Mouse (Mus musculus): ENCODE results near the gene Spata7. TPM values are rescaled to one million over a fixed set of nuclear protein-coding genes. Genes with fewer than 3 reads are reported as not detected.
A peak's percentile ranks its signal among the peaks of the same experiment; 100 is the strongest.

Gene Spata7
- polyA plus RNA-seq (2012; rRNA removed): 7.7 and 8.4 TPM in 2 replicates
- polyA plus RNA-seq (2014; fragmentation: Nextera tagmentation; extraction: Ambion mirVana): 12.5 and 15.3 TPM in 2 replicates

DNA sequence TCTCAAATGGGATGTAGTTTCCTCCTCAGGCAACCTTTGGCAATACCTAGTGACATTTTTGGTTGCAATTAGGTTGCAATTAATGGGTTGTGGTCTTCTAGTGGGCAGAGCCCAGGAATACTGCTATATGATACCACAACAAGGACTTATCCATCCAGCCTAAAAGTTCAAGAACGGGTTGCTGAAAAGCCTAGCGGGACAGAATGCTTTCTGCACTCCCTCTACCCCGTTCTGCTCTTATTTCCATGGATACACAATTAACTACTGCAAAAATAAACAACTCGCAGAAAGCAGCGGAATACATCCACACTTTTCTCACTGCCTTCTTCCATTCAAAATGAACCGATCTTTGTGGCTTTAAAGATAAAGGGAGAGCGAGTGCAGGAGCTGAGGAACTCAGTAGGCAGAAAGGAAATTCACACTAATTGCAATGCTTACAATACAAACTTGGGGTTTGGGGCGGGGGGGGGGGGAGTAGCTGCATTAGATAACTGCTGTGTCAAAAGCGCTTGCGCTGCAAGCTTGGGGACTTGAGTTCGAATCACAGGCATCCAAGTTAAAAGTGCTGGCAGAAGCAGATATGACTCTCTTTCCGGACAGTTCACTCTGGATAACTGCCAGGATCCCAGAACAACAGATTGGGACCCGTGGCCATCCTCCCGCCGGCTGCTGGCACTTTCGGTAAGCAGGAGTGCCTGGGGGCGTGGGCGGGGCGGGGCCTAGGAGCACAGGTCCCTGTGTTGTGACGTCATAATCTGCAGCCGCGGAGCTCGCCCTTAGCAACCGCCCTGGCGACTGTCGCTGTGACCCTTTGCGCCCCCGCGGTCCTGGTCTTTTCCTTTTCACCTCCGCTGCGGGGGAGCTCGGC, at the start of gene Spata7:
Gene Spata7, plus strand, starts transcription at position 766 of the 868 bp plus-strand sequence.
- ATAC-seq (ENCODE audit: low FRiP score, low read depth) (peak; percentile 96), DNase-seq (ENCODE audit: low spot score) (peak; percentile 89)
- Histone ChIP-seq H3K36me3 (ENCODE audit: control insufficient read depth, insufficient read depth, low read length) (peaks cover 2% of the 10 kb centered on the region; the same call in 1 of the 2 replicates), H3K27me3 (ENCODE audit: control insufficient read depth, insufficient read depth, low read length) (no peaks in the 10 kb centered on the region), H3K4me2 (replicated peaks; ENCODE audit: low read depth, low read length, severe bottlenecking) (peak within 1 kb of the TSS; percentile 64), H3K9me3 (ENCODE audit: control insufficient read depth, low read length) (no peaks in the 10 kb centered on the region), H3K9ac (ENCODE audit: low read depth, low read length, severe bottlenecking) (peak within 1 kb of the TSS; percentile 63), H3K4me3 (replicated peaks; ENCODE audit: low read length) (peak within 1 kb of the TSS; percentile 65), H3K4me1 (ENCODE audit: control insufficient read depth, insufficient read depth, low read length) (peaks cover 4% of the 10 kb centered on the region; the same call in 1 of the 2 replicates), H3K27ac (replicated peaks; ENCODE audit: low read depth, low read length) (no peak within 1 kb of the TSS)
- TF ChIP-seq POLR2A (IDR thresholded peaks at IDR 0.05; ENCODE audit: borderline replicate concordance, extremely low read depth, insufficient read depth, insufficient read length): 0 out of 2 replicates have a peak, but pooled peaks have one; percentile 5
- WGBS: 4% methylated on average over 32 of the region's 32 CpGs

DNA sequence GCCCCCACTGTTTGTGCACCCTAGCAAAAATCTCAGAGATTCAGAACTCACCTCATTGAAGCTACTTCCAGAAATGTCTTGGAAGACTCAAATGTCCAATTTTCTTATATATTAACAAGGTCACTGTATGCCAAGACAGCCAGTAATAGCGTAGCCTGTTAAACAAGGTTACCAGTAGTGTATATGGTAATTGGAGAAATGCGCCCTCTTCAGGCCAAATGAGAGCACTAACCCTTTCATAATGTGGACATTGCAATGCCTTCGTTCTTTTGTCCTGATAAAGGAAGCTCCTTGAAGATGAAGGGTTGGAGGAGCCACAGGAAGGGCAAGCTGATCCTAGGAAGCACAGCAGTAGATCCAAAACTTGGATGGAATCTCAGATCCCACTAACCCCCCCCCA, 42.7 kb upstream of the Spata7 start:
- 29% methylated on average over 3 of the region's 3 CpGs for WGBS

DNA sequence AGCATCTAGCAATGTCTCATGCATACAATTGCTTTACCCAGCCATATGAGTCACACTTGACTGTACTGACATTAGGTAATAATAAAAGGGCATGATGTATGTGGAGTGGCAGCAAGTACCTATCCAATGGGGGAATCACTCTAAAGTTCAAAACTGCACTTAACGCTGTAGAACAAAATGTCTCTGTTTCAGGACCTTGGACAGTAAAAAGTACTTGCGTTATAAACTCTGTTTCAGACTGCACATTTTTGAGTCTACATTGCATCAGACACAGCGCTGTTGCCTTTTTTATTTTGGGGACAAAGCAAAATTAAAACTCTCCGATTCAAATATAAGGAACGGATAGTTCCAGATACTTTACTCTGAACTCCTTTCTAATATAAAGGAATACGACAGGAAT, 39.4 kb upstream of the Spata7 start:
- 51% methylated on average over 6 of the region's 6 CpGs for WGBS
- Histone ChIP-seq H3K4me3 (replicated peaks; ENCODE audit: low read length) (no peak overlapping the region), H3K9ac (ENCODE audit: low read depth, low read length, severe bottlenecking) (no peak overlapping the region), H3K27ac (replicated peaks; ENCODE audit: low read depth, low read length) (no peak overlapping the region), H3K4me1 (ENCODE audit: control insufficient read depth, insufficient read depth, low read length) (no peaks in the 10 kb centered on the region), H3K4me2 (replicated peaks; ENCODE audit: low read depth, low read length, severe bottlenecking) (no peak overlapping the region), H3K27me3 (ENCODE audit: control insufficient read depth, insufficient read depth, low read length) (no peaks in the 10 kb centered on the region), H3K9me3 (ENCODE audit: control insufficient read depth, low read length) (no peaks in the 10 kb centered on the region), H3K36me3 (ENCODE audit: control insufficient read depth, insufficient read depth, low read length) (no peaks in the 10 kb centered on the region)
- ATAC-seq (ENCODE audit: low FRiP score, low read depth): no peak
- peak; percentile 85 for DNase-seq (ENCODE audit: low spot score)
- TF ChIP-seq POLR2A (IDR thresholded peaks at IDR 0.05; ENCODE audit: borderline replicate concordance, extremely low read depth, insufficient read depth, insufficient read length): no peak

More for the DNA sequence above, 42.7 kb upstream of the Spata7 start:
- H3K4me3 ChIP-seq (replicated peaks; ENCODE audit: low read length): no peak overlapping the region
- H3K27ac ChIP-seq (replicated peaks; ENCODE audit: low read depth, low read length): no peak overlapping the region
- DNase-seq (ENCODE audit: low spot score) (no peak), ATAC-seq (ENCODE audit: low FRiP score, low read depth) (no peak)
- H3K27me3 ChIP-seq (ENCODE audit: control insufficient read depth, insufficient read depth, low read length): no peaks in the 10 kb centered on the region
- no peaks in the 10 kb centered on the region for H3K36me3 ChIP-seq (ENCODE audit: control insufficient read depth, insufficient read depth, low read length)
- H3K4me2 ChIP-seq (replicated peaks; ENCODE audit: low read depth, low read length, severe bottlenecking): no peak overlapping the region
- no peak for TF ChIP-seq POLR2A (IDR thresholded peaks at IDR 0.05; ENCODE audit: borderline replicate concordance, extremely low read depth, insufficient read depth, insufficient read length)
- no peaks in the 10 kb centered on the region for H3K4me1 ChIP-seq (ENCODE audit: control insufficient read depth, insufficient read depth, low read length)
- no peak overlapping the region for H3K9ac ChIP-seq (ENCODE audit: low read depth, low read length, severe bottlenecking)
- no peaks in the 10 kb centered on the region for H3K9me3 ChIP-seq (ENCODE audit: control insufficient read depth, low read length)

DNA sequence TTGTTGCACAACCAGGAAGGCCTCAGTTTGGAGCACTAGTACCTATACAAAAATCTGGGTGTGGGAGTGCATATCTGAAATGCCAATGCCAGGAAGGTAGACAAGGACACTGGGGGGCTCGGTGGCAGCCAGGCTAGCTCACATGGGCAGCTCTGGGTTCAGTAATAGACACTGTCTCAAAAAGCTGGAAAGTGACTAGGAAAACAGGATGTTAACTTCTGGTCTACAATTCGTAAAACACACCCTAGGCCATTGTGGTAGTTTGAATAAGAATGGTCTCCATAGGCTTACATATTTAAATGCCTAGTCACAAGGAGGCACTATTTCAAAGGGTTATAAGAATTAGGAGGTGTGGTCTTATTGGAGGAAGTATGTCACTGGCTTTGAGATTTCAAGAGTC, 36.9 kb upstream of the Spata7 start:
- ATAC-seq (ENCODE audit: low FRiP score, low read depth) (no peak), DNase-seq (ENCODE audit: low spot score) (no peak)
- H3K4me1 ChIP-seq (ENCODE audit: control insufficient read depth, insufficient read depth, low read length): no peaks in the 10 kb centered on the region
- no peak for TF ChIP-seq POLR2A (IDR thresholded peaks at IDR 0.05; ENCODE audit: borderline replicate concordance, extremely low read depth, insufficient read depth, insufficient read length)
- no peaks in the 10 kb centered on the region for H3K9me3 ChIP-seq (ENCODE audit: control insufficient read depth, low read length)
- no peak overlapping the region for H3K27ac ChIP-seq (replicated peaks; ENCODE audit: low read depth, low read length)
- no peak overlapping the region for H3K4me3 ChIP-seq (replicated peaks; ENCODE audit: low read length)
- H3K27me3 ChIP-seq (ENCODE audit: control insufficient read depth, insufficient read depth, low read length): no peaks in the 10 kb centered on the region
- no peak overlapping the region for H3K4me2 ChIP-seq (replicated peaks; ENCODE audit: low read depth, low read length, severe bottlenecking)
- 84% methylated on average over 2 of the region's 2 CpGs for WGBS
- H3K9ac ChIP-seq (ENCODE audit: low read depth, low read length, severe bottlenecking): no peak overlapping the region
- no peaks in the 10 kb centered on the region for H3K36me3 ChIP-seq (ENCODE audit: control insufficient read depth, insufficient read depth, low read length)

DNA sequence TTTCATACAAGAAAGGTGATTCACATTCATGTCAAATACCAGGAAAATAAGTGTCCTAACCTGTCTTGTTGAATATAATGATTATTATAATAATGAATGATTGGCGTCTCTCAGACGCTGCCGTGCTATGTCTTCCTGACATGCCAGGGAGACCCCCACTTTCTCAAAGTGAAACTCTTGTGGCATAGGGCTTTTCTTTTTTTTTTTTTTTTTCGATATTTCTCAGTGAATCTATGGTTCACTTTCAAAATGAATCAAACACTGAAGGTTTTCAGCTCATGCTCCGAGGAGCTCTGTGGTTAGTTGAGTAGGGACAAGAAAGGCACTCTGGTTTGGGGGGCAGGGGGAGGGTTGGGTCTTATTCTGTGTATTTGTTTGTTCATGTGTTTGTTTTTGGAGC, 27.1 kb upstream of the Spata7 start:
- WGBS: 86% methylated on average over 5 of the region's 5 CpGs
- no peaks in the 10 kb centered on the region for H3K4me1 ChIP-seq (ENCODE audit: control insufficient read depth, insufficient read depth, low read length)

More for the DNA sequence above, 27.1 kb upstream of the Spata7 start:
- ATAC-seq (ENCODE audit: low FRiP score, low read depth): no peak
- no peak overlapping the region for H3K27ac ChIP-seq (replicated peaks; ENCODE audit: low read depth, low read length)
- no peak for DNase-seq (ENCODE audit: low spot score)
- H3K4me2 ChIP-seq (replicated peaks; ENCODE audit: low read depth, low read length, severe bottlenecking): no peak overlapping the region
- no peaks in the 10 kb centered on the region for H3K36me3 ChIP-seq (ENCODE audit: control insufficient read depth, insufficient read depth, low read length)
- no peak overlapping the region for H3K4me3 ChIP-seq (replicated peaks; ENCODE audit: low read length)
- no peaks in the 10 kb centered on the region for H3K27me3 ChIP-seq (ENCODE audit: control insufficient read depth, insufficient read depth, low read length)
- no peak for TF ChIP-seq POLR2A (IDR thresholded peaks at IDR 0.05; ENCODE audit: borderline replicate concordance, extremely low read depth, insufficient read depth, insufficient read length)
- no peak overlapping the region for H3K9ac ChIP-seq (ENCODE audit: low read depth, low read length, severe bottlenecking)
- H3K9me3 ChIP-seq (ENCODE audit: control insufficient read depth, low read length): no peaks in the 10 kb centered on the region
